Mouse (Mus musculus) myocyte (in vitro differentiated cells): Measurements from ENCODE around the gene Coa3. TPM values are rescaled to one million over a fixed set of nuclear protein-coding genes. Genes with fewer than 3 reads are reported as not detected.
A peak's percentile ranks its signal among the peaks of the same experiment; 100 is the strongest.
"Not testable (repeated sequence)": the region's sequence is repeated elsewhere in the genome, so short reads cannot be mapped to it uniquely, and the experiment has no call there.

ENCODE experiments used
- H3K27me3 ChIP-seq: one replicate; pipeline ENCODE4 v1.6.1; 2011; ENCODE audit not compliant: control insufficient read depth, insufficient read depth, insufficient read length
- H3K36me3 ChIP-seq: one replicate; pipeline ENCODE4 v1.6.1; 2011; ENCODE audit not compliant: control insufficient read depth, insufficient read depth
- H3K4me2 ChIP-seq: one replicate; pipeline ENCODE4 v1.6.1; 2011; ENCODE audit warnings: low read depth, control low read depth
- H3K4me3 ChIP-seq: one replicate; pipeline ENCODE4 v1.5.1; 2011; ENCODE audit warnings: mild to moderate bottlenecking, control low read depth, moderate library complexity
- H3K79me2 ChIP-seq: one replicate; pipeline ENCODE4 v1.6.1; 2011; ENCODE audit not compliant: control insufficient read depth, insufficient read depth
- H3ac ChIP-seq: one replicate; pipeline ENCODE4 v1.6.1; 2011; ENCODE audit not compliant: control insufficient read depth, insufficient read length
- CEBPB ChIP-seq: IDR thresholded peaks from 2 replicates; pipeline ENCODE4 v1.6.1; 2011; ENCODE audit warnings: mild to moderate bottlenecking, moderate library complexity; ENCODE audit not compliant: poor library complexity, insufficient read depth, severe bottlenecking
- E2F4 ChIP-seq: IDR thresholded peaks from one replicate; pipeline ENCODE4 v1.6.1; 2011; ENCODE audit warnings: mild to moderate bottlenecking, control low read depth, moderate library complexity; ENCODE audit not compliant: insufficient read depth
- MAX ChIP-seq: IDR thresholded peaks from one replicate; pipeline ENCODE4 v1.6.1; 2011; ENCODE audit warnings: low read depth, mild to moderate bottlenecking, control low read depth
- MYOD1 ChIP-seq, 3 experiments: IDR thresholded peaks; one replicate each; pipeline ENCODE4 v1.6.1; 2011; ENCODE audit warnings: control low read depth in 2 of 3, low read depth in 2 of 3, mild to moderate bottlenecking in 2 of 3, moderate library complexity in 1 of 3; ENCODE audit not compliant: insufficient read length in 2 of 3, control insufficient read depth in 1 of 3
- MYOG ChIP-seq, 3 experiments: IDR thresholded peaks; one replicate each; pipeline ENCODE4 v1.6.1; 2011; ENCODE audit warnings: control low read depth in 2 of 3, low read depth in 2 of 3, mild to moderate bottlenecking in 2 of 3; ENCODE audit not compliant: insufficient read length in 2 of 3, control insufficient read depth in 1 of 3, insufficient read depth in 1 of 3
- POLR2A ChIP-seq: IDR thresholded peaks from one replicate; pipeline ENCODE4 v1.6.1; 2011; ENCODE audit warnings: low read depth, mild to moderate bottlenecking, control low read depth, moderate library complexity; ENCODE audit not compliant: insufficient read length
- POLR2AphosphoS2 ChIP-seq: IDR thresholded peaks from one replicate; pipeline ENCODE4 v1.6.1; 2011; ENCODE audit warnings: low read depth, control low read depth; ENCODE audit not compliant: insufficient read length
- REST ChIP-seq: IDR thresholded peaks from one replicate; pipeline ENCODE4 v1.6.1; 2011; ENCODE audit warnings: mild to moderate bottlenecking, control low read depth, moderate library complexity; ENCODE audit not compliant: insufficient read depth, insufficient read length
- SRF ChIP-seq: IDR thresholded peaks from one replicate; pipeline ENCODE4 v1.6.1; 2011; ENCODE audit warnings: low read depth; ENCODE audit not compliant: control insufficient read depth, insufficient read length
- TCF12 ChIP-seq: IDR thresholded peaks from one replicate; pipeline ENCODE4 v1.6.1; 2011; ENCODE audit warnings: mild to moderate bottlenecking, control low read depth; ENCODE audit not compliant: poor library complexity, insufficient read depth, severe bottlenecking
- TCF3 ChIP-seq: IDR thresholded peaks from one replicate; pipeline ENCODE4 v1.6.1; 2011; ENCODE audit warnings: low read depth, control low read depth; ENCODE audit not compliant: insufficient read length
- USF1 ChIP-seq: IDR thresholded peaks from one replicate; pipeline ENCODE4 v1.6.1; 2011; ENCODE audit warnings: low read depth, mild to moderate bottlenecking, control low read depth, moderate library complexity
- polyA plus RNA-seq: library from polyadenylated mRNA; unstranded; fragments of >200 nt; fragmentation: generic; extraction: Trizol; gene quantifications from one replicate; pipeline ENCODE4 v1.2.1, GENCODE M21; 2012; ENCODE audit warnings: missing spikeins

Coa3 gene
- polyA plus RNA-seq: 155 TPM

- Histone ChIP-seq H3K79me2 (no peaks in the 10 kb centered on the region), H3K4me2 (peak within 1 kb of the TSS; percentile 96), H3K36me3 (no peaks in the 10 kb centered on the region), H3K4me3 (peak within 1 kb of the TSS; percentile 57), H3ac (peak within 1 kb of the TSS; percentile 3), H3K27me3 (no peaks in the 10 kb centered on the region)
- TF ChIP-seq POLR2AphosphoS2 (peak; percentile 69), USF1 (no peak), MYOD1 (IDR thresholded peaks at IDR 0.05; ENCODE audit: control insufficient read depth in 1 of 3, insufficient read length in 2 of 3, low read depth in 2 of 3) (no peak), POLR2A (peak; percentile 79)
Observed at GRCm38 (mm10) chr11:101278223-101279192, at the start of gene Coa3, which contains the start of gene Cntd1. Gene Coa3, minus strand, starts transcription at chr11:101279114. Gene Cntd1, plus strand, starts transcription at chr11:101279012.

- Histone ChIP-seq H3K79me2 (no peaks in the 10 kb centered on the region), H3K4me2 (no peak overlapping the region), H3K36me3 (peaks cover 22% of the 10 kb centered on the region), H3ac (no peak overlapping the region), H3K27me3 (no peaks in the 10 kb centered on the region), H3K4me3 (no peak overlapping the region)
- TF ChIP-seq SRF (no peak), POLR2A (no peak), POLR2AphosphoS2 (no peak), MAX (no peak), REST (no peak), CEBPB (no peak), MYOG (IDR thresholded peaks at IDR 0.05; ENCODE audit: control insufficient read depth in 1 of 3, insufficient read depth in 1 of 3, insufficient read length in 2 of 3, low read depth in 2 of 3) (no peak), TCF12 (no peak), TCF3 (no peak), USF1 (no peak), MYOD1 (IDR thresholded peaks at IDR 0.05; ENCODE audit: control insufficient read depth in 1 of 3, insufficient read length in 2 of 3, low read depth in 2 of 3) (no peak)
Observed at GRCm38 (mm10) chr11:101327311-101327710, 48.4 kb upstream of the Coa3 start.

GRCm38 (mm10) chr11:101326147-101326546, 47.2 kb upstream of the Coa3 start:
- no peak overlapping the region for H3K4me2 ChIP-seq
- no peak for TF ChIP-seq TCF3
- no peak for TF ChIP-seq MYOG (IDR thresholded peaks at IDR 0.05; ENCODE audit: control insufficient read depth in 1 of 3, insufficient read depth in 1 of 3, insufficient read length in 2 of 3, low read depth in 2 of 3)
- TF ChIP-seq E2F4: no peak
- TF ChIP-seq POLR2AphosphoS2: no peak
- TF ChIP-seq CEBPB: no peak
- TF ChIP-seq REST: no peak
- TF ChIP-seq USF1: no peak
- no peak for TF ChIP-seq POLR2A
- TF ChIP-seq MAX: no peak
- TF ChIP-seq MYOD1 (IDR thresholded peaks at IDR 0.05; ENCODE audit: control insufficient read depth in 1 of 3, insufficient read length in 2 of 3, low read depth in 2 of 3): no peak
- TF ChIP-seq SRF: no peak
- no peak for TF ChIP-seq TCF12
- no peak overlapping the region for H3ac ChIP-seq
- H3K4me3 ChIP-seq: no peak overlapping the region
- H3K36me3 ChIP-seq: peaks cover 33% of the 10 kb centered on the region
- H3K27me3 ChIP-seq: no peaks in the 10 kb centered on the region
- no peaks in the 10 kb centered on the region for H3K79me2 ChIP-seq

- not testable (repeated sequence) for H3K27me3 ChIP-seq, H3ac ChIP-seq, H3K4me2 ChIP-seq, H3K79me2 ChIP-seq, H3K4me3 ChIP-seq
- H3K36me3 ChIP-seq: peaks cover 42% of the 10 kb centered on the region
Observed at GRCm38 (mm10) chr11:101325201-101325600, 46.3 kb upstream of the Coa3 start.

GRCm38 (mm10) chr11:101324763-101325162, 45.8 kb upstream of the Coa3 start, which contains the start of gene Aoc2:
Gene Aoc2, plus strand, starts transcription at chr11:101325063.
- Histone ChIP-seq H3K36me3 (peaks cover 47% of the 10 kb centered on the region), H3K4me3 (no peak within 1 kb of the TSS)

More at GRCm38 (mm10) chr11:101324763-101325162, 45.8 kb upstream of the Coa3 start, which contains the start of gene Aoc2:
- TF ChIP-seq E2F4 (no peak), SRF (no peak), USF1 (no peak), TCF12 (no peak), TCF3 (no peak), POLR2A (no peak), MYOG (IDR thresholded peaks at IDR 0.05; ENCODE audit: control insufficient read depth in 1 of 3, insufficient read depth in 1 of 3, insufficient read length in 2 of 3, low read depth in 2 of 3) (no peak), POLR2AphosphoS2 (no peak)
- Histone ChIP-seq H3ac (no peak within 1 kb of the TSS), H3K27me3 (no peaks in the 10 kb centered on the region), H3K4me2 (no peak within 1 kb of the TSS), H3K79me2 (no peaks in the 10 kb centered on the region)
